Mouse (Mus musculus): ENCODE results near the gene Emilin1.

Gene Emilin1

GRCm38 (mm10) chr5:30959198-30959854 lies 46.1 kb downstream of the Emilin1 start:
- TF ChIP-seq GATA4 (IDR thresholded peaks at IDR 0.05; ENCODE audit: insufficient replicate concordance, low read length): no peak

DNA sequence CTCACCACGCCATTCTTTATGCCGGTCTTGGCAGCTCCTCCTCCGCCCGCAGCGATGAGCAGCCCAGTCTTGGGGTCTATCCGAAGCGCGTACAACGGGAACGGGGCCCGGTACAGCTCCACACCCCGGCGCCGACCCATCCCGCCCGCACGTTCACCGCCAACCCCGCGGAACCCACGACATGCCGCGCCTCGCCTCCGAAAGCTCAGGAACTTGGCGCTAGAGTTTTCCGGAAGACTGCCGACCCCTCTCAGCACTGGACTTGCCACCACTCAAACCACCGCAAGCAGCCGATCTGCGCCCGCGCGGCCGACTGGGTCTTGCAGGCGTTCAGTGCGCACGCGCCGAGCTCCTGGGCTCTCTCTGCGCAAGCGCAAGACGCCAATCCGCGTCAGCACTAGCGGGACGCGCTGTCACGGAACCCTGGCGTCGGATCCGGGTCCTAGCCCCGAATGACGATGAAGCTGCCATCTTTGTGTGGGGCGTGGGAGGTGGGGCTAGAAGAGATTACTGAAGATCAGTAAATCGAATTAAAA lies 46.8 kb downstream of the Emilin1 start, which contains the start of gene Preb:
TSS of gene Preb (minus strand) at position 396 of the 536 bp plus-strand sequence.
- peak; percentile 73; the same call in 1 of the 2 replicates for TF ChIP-seq GATA4 (IDR thresholded peaks at IDR 0.05; ENCODE audit: insufficient replicate concordance, low read length)

DNA sequence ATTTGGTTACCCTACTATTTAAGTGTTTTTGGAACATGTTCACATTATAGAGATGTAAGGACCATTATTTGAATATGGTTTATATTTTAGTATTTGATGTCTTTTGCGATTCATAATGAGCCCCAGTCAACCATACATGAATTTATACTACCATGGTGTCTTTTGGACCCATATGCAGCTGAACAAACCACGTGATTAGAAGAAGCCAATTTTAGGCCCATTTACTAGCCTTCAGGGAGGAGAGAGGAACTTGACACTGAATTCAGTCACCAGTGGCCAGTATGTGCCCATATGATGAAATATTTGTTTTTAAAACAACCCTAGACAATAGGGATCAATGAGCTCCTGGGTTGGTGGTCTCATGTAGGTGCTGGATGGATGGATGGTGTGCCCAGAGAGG lies 47.6 kb downstream of the Emilin1 start:
- TF ChIP-seq GATA4 (IDR thresholded peaks at IDR 0.05; ENCODE audit: insufficient replicate concordance, low read length): no peak

DNA sequence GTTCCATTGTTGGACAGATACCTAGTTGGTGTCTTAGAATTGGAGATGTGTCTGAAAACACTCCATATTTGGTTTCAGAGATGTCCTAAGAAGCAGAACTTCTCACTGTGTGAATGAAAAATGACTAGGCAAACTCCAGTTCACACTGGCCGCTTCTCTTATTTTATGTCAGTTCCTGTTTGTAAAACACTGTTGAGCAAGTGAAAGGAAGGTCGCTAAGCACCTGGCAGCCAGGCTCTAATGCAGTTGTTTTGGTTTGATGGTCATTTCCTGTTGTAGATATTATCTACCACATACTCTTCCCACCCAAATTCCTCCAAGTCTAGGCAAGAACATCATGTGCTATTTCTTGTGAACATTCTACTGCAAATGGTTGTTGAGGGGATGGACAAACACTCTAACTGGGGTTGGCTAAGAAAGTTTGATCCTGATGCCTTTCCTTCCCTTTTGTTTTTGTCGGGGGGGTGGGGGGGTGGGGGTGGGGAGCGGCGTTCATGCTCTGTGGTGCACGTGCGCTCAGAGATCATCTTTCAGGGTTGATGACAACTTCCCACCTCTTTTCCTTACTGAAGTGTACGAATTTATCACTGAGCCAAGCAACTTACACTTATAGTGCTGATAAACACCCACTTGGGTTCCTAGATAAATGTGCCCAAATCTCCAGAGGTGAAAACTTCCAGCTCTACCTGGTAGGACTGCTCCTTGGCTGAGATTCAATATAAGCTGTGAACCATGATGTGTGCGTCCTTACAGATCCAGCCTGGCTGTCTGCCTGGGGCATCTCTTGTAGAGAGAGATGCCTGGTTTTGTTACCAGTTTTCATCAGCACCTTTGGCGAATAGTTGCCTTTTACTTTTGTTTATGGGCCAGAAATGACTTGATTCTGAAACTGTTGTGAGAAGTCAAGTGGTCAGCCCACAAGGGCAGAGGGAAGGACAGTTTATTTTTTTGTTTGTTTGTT lies 48.6 kb downstream of the Emilin1 start:
- TF ChIP-seq GATA4 (IDR thresholded peaks at IDR 0.05; ENCODE audit: insufficient replicate concordance, low read length): no peak

GRCm38 (mm10) chr5:30963916-30964315 lies 50.7 kb downstream of the Emilin1 start:
- TF ChIP-seq GATA4 (IDR thresholded peaks at IDR 0.05; ENCODE audit: insufficient replicate concordance, low read length): no peak

DNA sequence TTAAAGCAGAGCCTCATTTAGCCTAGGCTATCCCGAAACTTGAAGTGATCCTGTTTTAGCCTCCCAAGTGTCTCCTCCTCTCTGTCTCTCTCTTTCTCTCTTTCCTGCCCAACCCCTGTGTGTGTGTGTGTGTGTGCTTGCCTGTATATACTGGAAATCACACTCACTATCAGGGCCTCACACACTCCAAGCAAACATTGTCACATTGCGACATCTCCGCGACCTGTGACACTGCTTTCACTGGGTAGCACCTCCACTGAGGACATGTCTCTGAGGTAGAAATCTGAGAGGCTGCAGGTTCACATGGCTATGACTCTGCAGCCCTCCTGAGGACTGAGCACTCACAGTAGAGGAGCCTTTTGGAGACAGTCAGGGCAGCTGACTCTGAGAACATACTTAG lies 53.0 kb downstream of the Emilin1 start:
- no peak for TF ChIP-seq GATA4 (IDR thresholded peaks at IDR 0.05; ENCODE audit: insufficient replicate concordance, low read length)

DNA sequence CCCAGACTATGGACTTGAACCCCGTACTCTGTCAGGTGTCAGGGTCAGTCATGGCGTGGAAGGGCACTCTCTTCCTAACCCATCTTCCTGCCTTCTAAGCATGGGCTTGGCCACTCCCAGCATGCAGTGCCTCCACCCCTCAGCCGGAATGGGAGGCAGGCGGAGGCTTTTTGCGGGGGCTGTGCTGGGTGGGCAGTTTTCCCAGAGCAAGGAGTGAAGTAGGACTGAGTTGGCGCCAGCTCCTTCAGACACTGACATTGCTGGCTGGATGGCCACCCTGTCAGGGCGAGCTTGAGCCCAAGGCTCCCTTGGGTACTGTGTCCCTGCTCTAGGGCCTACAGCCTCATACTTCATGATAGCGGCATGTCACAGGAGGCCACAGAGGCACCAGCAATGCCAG lies 55.2 kb downstream of the Emilin1 start, which contains the start of gene Tcf23:
TSS of gene Tcf23 (plus strand) at position 247 of the 400 bp plus-strand sequence.
- no peak for TF ChIP-seq GATA4 (IDR thresholded peaks at IDR 0.05; ENCODE audit: insufficient replicate concordance, low read length)

DNA sequence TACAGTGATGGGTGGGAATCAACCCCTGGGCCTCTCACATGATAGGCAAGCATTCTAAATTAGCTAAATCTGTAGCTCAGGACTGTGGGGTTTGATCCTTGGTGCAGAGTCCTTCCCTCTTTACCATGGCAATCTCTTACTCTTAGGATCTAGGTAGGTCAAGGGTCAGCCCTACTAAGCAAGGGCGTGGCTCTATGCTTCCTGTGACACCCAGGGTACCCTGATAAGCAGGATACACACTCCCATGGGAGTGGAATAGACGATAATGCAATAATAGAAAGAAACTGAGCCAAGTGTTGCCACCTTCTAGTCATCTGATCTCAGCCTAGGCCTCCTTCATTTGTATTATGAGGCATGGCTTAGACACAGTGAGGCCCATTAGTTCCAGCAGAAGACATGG lies 56.2 kb downstream of the Emilin1 start:
- TF ChIP-seq GATA4 (IDR thresholded peaks at IDR 0.05; ENCODE audit: insufficient replicate concordance, low read length): no peak

All from liver, adult (tissue).